Mouse (Mus musculus): ENCODE results near the gene Gm4553.

GRCm38 (mm10) chr7:142201064-142201463 lies 35.5 kb upstream of the Gm4553 start, which contains the start of gene Krtap5-3:
- TF ChIP-seq POLR2A (IDR thresholded peaks at IDR 0.05; ENCODE audit: low read depth, low read length) (no peak), CTCF (IDR thresholded peaks at IDR 0.05; ENCODE audit: borderline replicate concordance, insufficient read depth, low read length) (no peak)
